Mouse (Mus musculus) forebrain, embryonic 10.5 days (tissue): ENCODE data around the gene Ttc30a2. TPM values are rescaled to one million over a fixed set of nuclear protein-coding genes. Genes with fewer than 3 reads are reported as not detected.
A peak's percentile ranks its signal among the peaks of the same experiment; 100 is the strongest.
"Not testable (repeated sequence)": the region's sequence is repeated elsewhere in the genome, so short reads cannot be mapped to it uniquely, and the experiment has no call there.

Experiments
- DNase-seq: peaks from one replicate; pipeline ENCODE4 v3.0.0-alpha.2; 2017; ENCODE audit warnings: low spot score; ENCODE audit errors: extremely low spot score
- H3K27ac ChIP-seq: fragments of 300-500 bp; sonication (generic); 2 replicates; pipeline ENCODE4 v1.5.1; 2016; ENCODE audit warnings: mild to moderate bottlenecking
- H3K27me3 ChIP-seq: fragments of 300-500 bp; sonication (generic); 2 replicates; pipeline ENCODE4 v1.6.1; 2016; ENCODE audit warnings: mild to moderate bottlenecking; ENCODE audit not compliant: poor library complexity, severe bottlenecking
- H3K36me3 ChIP-seq: fragments of 300-500 bp; sonication (generic); replicated peaks from 2 replicates; pipeline ENCODE4 v1.6.1; 2016; ENCODE audit warnings: mild to moderate bottlenecking, moderate library complexity
- H3K4me1 ChIP-seq: fragments of 300-500 bp; sonication (generic); 2 replicates; pipeline ENCODE4 v1.6.1; 2016
- H3K4me3 ChIP-seq: fragments of 300-500 bp; sonication (generic); 2 replicates; pipeline ENCODE4 v1.5.1; 2016; ENCODE audit warnings: mild to moderate bottlenecking, moderate library complexity
- H3K9me3 ChIP-seq: fragments of 300-500 bp; sonication (generic); 2 replicates; pipeline ENCODE4 v1.6.1; 2016; ENCODE audit warnings: mild to moderate bottlenecking, moderate library complexity
- WGBS: fragments of 180-500 bp; shearing (Covaris S2); methylation state at CpG from one replicate; pipeline ENCODE4 v1.1.7; 2016; 5-methylcytosine and 5-hydroxymethylcytosine counted together
- polyA plus RNA-seq: library from polyadenylated mRNA; unstranded; fragments of >200 nt; fragmentation: Nextera tagmentation; extraction: Ambion mirVana; gene quantifications from 2 replicates; pipeline ENCODE4 v1.2.1, GENCODE M21; 2016

Ttc30a2 gene
- polyA plus RNA-seq, 1 experiment from 2014 or later = 0.53 TPM

GRCm38 (mm10) chr2:75937520-75938116, 40.4 kb downstream of the Ttc30a2 start:
- not testable (repeated sequence) for H3K9me3 ChIP-seq, H3K4me1 ChIP-seq, H3K36me3 ChIP-seq, H3K27me3 ChIP-seq
- Histone ChIP-seq H3K27ac (peak overlapping the region; percentile 94), H3K4me3 (peak overlapping the region; percentile 67)
- DNase-seq = peak; percentile 13
- WGBS = 74% methylated on average over 16 of the region's 17 CpGs

- not testable (repeated sequence) for H3K4me3 ChIP-seq, H3K27me3 ChIP-seq, DNase-seq, H3K4me1 ChIP-seq, H3K36me3 ChIP-seq, H3K27ac ChIP-seq, H3K9me3 ChIP-seq
- 91% methylated on average over 2 of the region's 2 CpGs for WGBS
Measured at GRCm38 (mm10) chr2:75936685-75937084, 41.3 kb downstream of the Ttc30a2 start.

GRCm38 (mm10) chr2:75933541-75933940, 44.4 kb downstream of the Ttc30a2 start:
- 59% methylated on average over 7 of the region's 7 CpGs for WGBS
- H3K27me3 ChIP-seq = no peaks in the 10 kb centered on the region
- peak; percentile 10 for DNase-seq

GRCm38 (mm10) chr2:75930941-75931340, 47.0 kb downstream of the Ttc30a2 start:
- Histone ChIP-seq H3K4me3 (no peak overlapping the region), H3K36me3 (peaks cover 25% of the 10 kb centered on the region), H3K4me1 (0 out of 2 replicates have a peak, but pooled peaks cover 4% of the 10 kb centered on the region), H3K9me3 (no peaks in the 10 kb centered on the region), H3K27me3 (no peaks in the 10 kb centered on the region), H3K27ac (no peak overlapping the region)
- WGBS = 97% methylated on average over 2 of the region's 2 CpGs
- no peak for DNase-seq

More at GRCm38 (mm10) chr2:75933541-75933940, 44.4 kb downstream of the Ttc30a2 start:
- Histone ChIP-seq H3K36me3 (peaks cover 10% of the 10 kb centered on the region; the same call in 1 of the 2 replicates), H3K27ac (no peak overlapping the region), H3K4me1 (peaks cover 8% of the 10 kb centered on the region), H3K9me3 (no peaks in the 10 kb centered on the region), H3K4me3 (no peak overlapping the region)

- WGBS = 93% methylated on average over 6 of the region's 6 CpGs
- DNase-seq = no peak
- Histone ChIP-seq H3K27me3 (no peaks in the 10 kb centered on the region), H3K4me1 (0 out of 2 replicates have a peak, but pooled peaks cover 4% of the 10 kb centered on the region), H3K9me3 (no peaks in the 10 kb centered on the region), H3K4me3 (no peak overlapping the region), H3K36me3 (peaks cover 28% of the 10 kb centered on the region), H3K27ac (no peak overlapping the region)
Measured at GRCm38 (mm10) chr2:75929786-75930444, 48.1 kb downstream of the Ttc30a2 start.

GRCm38 (mm10) chr2:75929141-75929540, 48.8 kb downstream of the Ttc30a2 start:
- WGBS = 95% methylated on average over 2 of the region's 2 CpGs
- H3K4me3 ChIP-seq = no peak overlapping the region
- H3K4me1 ChIP-seq = peaks cover 7% of the 10 kb centered on the region; the same call in 1 of the 2 replicates
- H3K9me3 ChIP-seq = no peaks in the 10 kb centered on the region
- H3K27ac ChIP-seq = no peak overlapping the region
- no peaks in the 10 kb centered on the region for H3K27me3 ChIP-seq
- H3K36me3 ChIP-seq = peaks cover 28% of the 10 kb centered on the region
- DNase-seq = no peak

- no peak for DNase-seq
- Histone ChIP-seq H3K27ac (no peak overlapping the region), H3K27me3 (no peaks in the 10 kb centered on the region), H3K9me3 (no peaks in the 10 kb centered on the region), H3K4me1 (peaks cover 3% of the 10 kb centered on the region; the same call in 1 of the 2 replicates), H3K36me3 (peaks cover 28% of the 10 kb centered on the region), H3K4me3 (no peak overlapping the region)
- WGBS = 97% methylated on average over 3 of the region's 3 CpGs
Measured at GRCm38 (mm10) chr2:75928011-75928410, 50.0 kb downstream of the Ttc30a2 start.

GRCm38 (mm10) chr2:75926061-75926460, 51.9 kb downstream of the Ttc30a2 start:
- WGBS = 89% methylated on average over 5 of the region's 5 CpGs
- H3K27me3 ChIP-seq = no peaks in the 10 kb centered on the region
- peaks cover 3% of the 10 kb centered on the region; the same call in 1 of the 2 replicates for H3K4me1 ChIP-seq
- peaks cover 30% of the 10 kb centered on the region for H3K36me3 ChIP-seq
- H3K9me3 ChIP-seq = no peaks in the 10 kb centered on the region
- no peak overlapping the region for H3K27ac ChIP-seq
- no peak for DNase-seq
- H3K4me3 ChIP-seq = no peak overlapping the region

Other genes starting within 250 kb of the Ttc30a2 start
- 41.4 and 43.4 TPM in 2 replicates for gene Agps, start 146.0 kb downstream of the Ttc30a2 start, polyA plus RNA-seq
- gene Ttc30b, start 39.6 kb downstream of the Ttc30a2 start, polyA plus RNA-seq = 5.1 and 5.6 TPM in 2 replicates
- 10.5 and 12.4 TPM in 2 replicates for gene Ttc30a1, start 3.8 kb upstream of the Ttc30a2 start, polyA plus RNA-seq